Mouse (Mus musculus): Measurements from ENCODE around the gene Optn. TPM values are rescaled to one million over a fixed set of nuclear protein-coding genes. Genes with fewer than 3 reads are reported as not detected.
A peak's percentile ranks its signal among the peaks of the same experiment; 100 is the strongest.
"Not testable (repeated sequence)": the region's sequence is repeated elsewhere in the genome, so short reads cannot be mapped to it uniquely, and the experiment has no call there.

Optn gene
- polyA plus RNA-seq, 1 experiment from 2014 or later: 62.7 TPM

GRCm38 (mm10) chr2:5097786-5098445, 34.1 kb upstream of the Optn start:
- Histone ChIP-seq H3K36me3 (ENCODE audit: control insufficient read depth, insufficient read depth) (no peaks in the 10 kb centered on the region), H3K27me3 (replicated peaks; ENCODE audit: control insufficient read depth, insufficient read depth, low read length) (no peaks in the 10 kb centered on the region), H3K4me1 (replicated peaks; ENCODE audit: control insufficient read depth, insufficient read depth, low read length) (no peaks in the 10 kb centered on the region), H3K4me3 (ENCODE audit: low read depth, low read length) (peak overlapping the region; percentile 13), H3K27ac (ENCODE audit: low read depth, low read length) (no peak overlapping the region), H3K9ac (ENCODE audit: low read depth, low read length) (no peak overlapping the region), H3K9me3 (ENCODE audit: control insufficient read depth) (no peaks in the 10 kb centered on the region), H3K4me2 (replicated peaks; ENCODE audit: low read depth) (peak overlapping the region; percentile 42)
- no peak for ATAC-seq
- 26% methylated on average over 20 of the region's 20 CpGs for WGBS
- no peak for TF ChIP-seq CTCF (IDR thresholded peaks at IDR 0.05; ENCODE audit: low read depth)

- H3K4me1 ChIP-seq (replicated peaks; ENCODE audit: control insufficient read depth, insufficient read depth, low read length): no peaks in the 10 kb centered on the region
- H3K27ac ChIP-seq (ENCODE audit: low read depth, low read length): no peak overlapping the region
- TF ChIP-seq CTCF (IDR thresholded peaks at IDR 0.05; ENCODE audit: low read depth): no peak
- no peak overlapping the region for H3K4me3 ChIP-seq (ENCODE audit: low read depth, low read length)
- H3K9ac ChIP-seq (ENCODE audit: low read depth, low read length): no peak overlapping the region
- 8% methylated on average over 1 of the region's 1 CpGs for WGBS
- no peak for ATAC-seq
- H3K4me2 ChIP-seq (replicated peaks; ENCODE audit: low read depth): no peak overlapping the region
- no peaks in the 10 kb centered on the region for H3K9me3 ChIP-seq (ENCODE audit: control insufficient read depth)
- H3K36me3 ChIP-seq (ENCODE audit: control insufficient read depth, insufficient read depth): no peaks in the 10 kb centered on the region
- H3K27me3 ChIP-seq (replicated peaks; ENCODE audit: control insufficient read depth, insufficient read depth, low read length): no peaks in the 10 kb centered on the region
Observed at GRCm38 (mm10) chr2:5095316-5095715, 31.5 kb upstream of the Optn start.

- Histone ChIP-seq H3K27me3 (replicated peaks; ENCODE audit: control insufficient read depth, insufficient read depth, low read length) (no peaks in the 10 kb centered on the region), H3K4me2 (replicated peaks; ENCODE audit: low read depth) (no peak overlapping the region), H3K9ac (ENCODE audit: low read depth, low read length) (no peak overlapping the region), H3K4me1 (replicated peaks; ENCODE audit: control insufficient read depth, insufficient read depth, low read length) (no peaks in the 10 kb centered on the region), H3K4me3 (ENCODE audit: low read depth, low read length) (no peak overlapping the region), H3K9me3 (ENCODE audit: control insufficient read depth) (no peaks in the 10 kb centered on the region), H3K27ac (ENCODE audit: low read depth, low read length) (no peak overlapping the region), H3K36me3 (ENCODE audit: control insufficient read depth, insufficient read depth) (no peaks in the 10 kb centered on the region)
- WGBS: 87% methylated on average over 5 of the region's 5 CpGs
- no peak for ATAC-seq
- TF ChIP-seq CTCF (IDR thresholded peaks at IDR 0.05; ENCODE audit: low read depth): no peak
Observed at GRCm38 (mm10) chr2:5094876-5095275, 31.0 kb upstream of the Optn start.

GRCm38 (mm10) chr2:5090385-5090784, 26.5 kb upstream of the Optn start:
- not testable (repeated sequence) for H3K36me3 ChIP-seq (ENCODE audit: control insufficient read depth, insufficient read depth); H3K4me2 ChIP-seq (replicated peaks; ENCODE audit: low read depth); ATAC-seq; H3K27me3 ChIP-seq (replicated peaks; ENCODE audit: control insufficient read depth, insufficient read depth, low read length); H3K4me3 ChIP-seq (ENCODE audit: low read depth, low read length); H3K9ac ChIP-seq (ENCODE audit: low read depth, low read length); H3K9me3 ChIP-seq (ENCODE audit: control insufficient read depth); H3K4me1 ChIP-seq (replicated peaks; ENCODE audit: control insufficient read depth, insufficient read depth, low read length); H3K27ac ChIP-seq (ENCODE audit: low read depth, low read length)
- WGBS: 75% methylated on average over 1 of the region's 4 CpGs
- TF ChIP-seq CTCF (IDR thresholded peaks at IDR 0.05; ENCODE audit: low read depth): peak; percentile 74

- Histone ChIP-seq H3K27me3 (replicated peaks; ENCODE audit: control insufficient read depth, insufficient read depth, low read length) (no peaks in the 10 kb centered on the region), H3K4me3 (ENCODE audit: low read depth, low read length) (no peak overlapping the region), H3K9me3 (ENCODE audit: control insufficient read depth) (no peaks in the 10 kb centered on the region), H3K36me3 (ENCODE audit: control insufficient read depth, insufficient read depth) (no peaks in the 10 kb centered on the region), H3K4me2 (replicated peaks; ENCODE audit: low read depth) (no peak overlapping the region), H3K27ac (ENCODE audit: low read depth, low read length) (no peak overlapping the region), H3K4me1 (replicated peaks; ENCODE audit: control insufficient read depth, insufficient read depth, low read length) (no peaks in the 10 kb centered on the region), H3K9ac (ENCODE audit: low read depth, low read length) (no peak overlapping the region)
- TF ChIP-seq CTCF (IDR thresholded peaks at IDR 0.05; ENCODE audit: low read depth): no peak
- ATAC-seq: 0 out of 2 replicates have a peak, but pooled peaks have one; percentile 36
- WGBS: 58% methylated on average over 3 of the region's 3 CpGs
Observed at GRCm38 (mm10) chr2:5087667-5088066, 23.8 kb upstream of the Optn start.

- no peak for ATAC-seq
- WGBS: 92% methylated on average over 7 of the region's 7 CpGs
- Histone ChIP-seq H3K27me3 (replicated peaks; ENCODE audit: control insufficient read depth, insufficient read depth, low read length) (no peaks in the 10 kb centered on the region), H3K4me2 (replicated peaks; ENCODE audit: low read depth) (no peak overlapping the region), H3K9me3 (ENCODE audit: control insufficient read depth) (no peaks in the 10 kb centered on the region), H3K36me3 (ENCODE audit: control insufficient read depth, insufficient read depth) (no peaks in the 10 kb centered on the region), H3K27ac (ENCODE audit: low read depth, low read length) (no peak overlapping the region), H3K4me3 (ENCODE audit: low read depth, low read length) (no peak overlapping the region), H3K9ac (ENCODE audit: low read depth, low read length) (no peak overlapping the region), H3K4me1 (replicated peaks; ENCODE audit: control insufficient read depth, insufficient read depth, low read length) (no peaks in the 10 kb centered on the region)
- TF ChIP-seq CTCF (IDR thresholded peaks at IDR 0.05; ENCODE audit: low read depth): no peak
Observed at GRCm38 (mm10) chr2:5083739-5084138, 19.9 kb upstream of the Optn start.

Measured in intestine, postnatal 0 days (tissue).